Mouse (Mus musculus) liver, adult 2 months (tissue): ENCODE measurements around the gene L3mbtl4.

Source experiments
- CTCF ChIP-seq: fragments of 200-500 bp; IDR thresholded peaks from 2 replicates; pipeline ENCODE4 v1.5.1; 2011; ENCODE audit warnings: low read depth, low read length, control low read depth
- POLR2A ChIP-seq: fragments of 200-500 bp; IDR thresholded peaks from 2 replicates; pipeline ENCODE4 v1.6.1; 2011; ENCODE audit warnings: low read length, control low read depth; ENCODE audit not compliant: insufficient read depth; ENCODE audit errors: extremely low read depth

GRCm38 (mm10) chr17:68291713-68292364, 18.2 kb downstream of the L3mbtl4 start:
- no peak for TF ChIP-seq POLR2A
- TF ChIP-seq CTCF: no peak
